Mouse (Mus musculus) spleen, postnatal 4 days (tissue): ENCODE results near the gene Lman2.

Source experiments
- DNase-seq, 2 experiments: peaks; one replicate each; pipeline ENCODE4 v3.0.0; 2022; ENCODE audit warnings: low spot score in 2 of 2

Gene Lman2

GRCm38 (mm10) chr13:55371007-55371681 lies 8.6 kb upstream of the Lman2 start:
- DNase-seq = no peak

GRCm38 (mm10) chr13:55370234-55370633 lies 7.7 kb upstream of the Lman2 start:
- no peak for DNase-seq

GRCm38 (mm10) chr13:55369531-55370114 lies 7.0 kb upstream of the Lman2 start, which contains the start of gene Rgs14:
Rgs14 (plus strand) TSS chr13:55369732.
- peak; percentile 69 to 86 for DNase-seq

- no peak for DNase-seq
These were observed 5.8 kb upstream of the Lman2 start for GRCm38 (mm10) chr13:55368401-55368800.

- no peak for DNase-seq
These were observed 570 bp downstream of the Lman2 start for GRCm38 (mm10) chr13:55361974-55362452.

- no peak for DNase-seq
These were observed 1.4 kb downstream of the Lman2 start for GRCm38 (mm10) chr13:55361145-55361544.

- no peak for DNase-seq
These were observed 15.8 kb downstream of the Lman2 start for GRCm38 (mm10) chr13:55346745-55347144.

- no peak for DNase-seq
These were observed 18.3 kb downstream of the Lman2 start for GRCm38 (mm10) chr13:55344286-55344685.

GRCm38 (mm10) chr13:55342469-55342868 lies 20.1 kb downstream of the Lman2 start:
- no peak for DNase-seq

- DNase-seq = no peak
These were observed 23.3 kb downstream of the Lman2 start for GRCm38 (mm10) chr13:55339259-55339658.

- no peak for DNase-seq
These were observed 24.2 kb downstream of the Lman2 start for GRCm38 (mm10) chr13:55338131-55339054.

GRCm38 (mm10) chr13:55337341-55337975 lies 25.1 kb downstream of the Lman2 start:
- DNase-seq = no peak

- DNase-seq = no peak
These were observed 26.9 kb downstream of the Lman2 start for GRCm38 (mm10) chr13:55335701-55336100.

- no peak for DNase-seq
These were observed 30.3 kb downstream of the Lman2 start for GRCm38 (mm10) chr13:55332331-55332730.

GRCm38 (mm10) chr13:55330567-55331400 lies 31.8 kb downstream of the Lman2 start:
- no peak for DNase-seq

- DNase-seq = peak; percentile 92 to 95
These were observed 32.7 kb downstream of the Lman2 start, which contains the start of gene Mxd3 for GRCm38 (mm10) chr13:55329683-55330566. Mxd3 (minus strand) TSS chr13:55329823.

- DNase-seq = peak; percentile 58 to 84
These were observed 33.4 kb downstream of the Lman2 start for GRCm38 (mm10) chr13:55329109-55329682.

GRCm38 (mm10) chr13:55328641-55329040 lies 33.9 kb downstream of the Lman2 start:
- peak in 1 of 2 experiments; percentile 64 for DNase-seq

GRCm38 (mm10) chr13:55328171-55328570 lies 34.4 kb downstream of the Lman2 start:
- peak in 1 of 2 experiments; percentile 73 for DNase-seq
